Mouse (Mus musculus) common myeloid progenitor, adult 5-6 weeks (primary cell): ENCODE data around the gene Dct. TPM values are rescaled to one million over a fixed set of nuclear protein-coding genes. Genes with fewer than 3 reads are reported as not detected.

Source experiments
- ATAC-seq: replicated peaks from 2 replicates; pipeline ENCODE4 v1.8.0; 2016; ENCODE audit warnings: low read depth, mild to moderate bottlenecking, moderate TSS enrichment, inconsistent platforms; ENCODE audit not compliant: poor library complexity, severe bottlenecking
- total RNA-seq: library from RNA; stranded (forward); fragments of 200-1000, 187-1606 nt; gene quantifications from 2 replicates; pipeline ENCODE4 v1.2.3, GENCODE M21; 2017

Dct gene
- total RNA-seq, result 0.27 TPM in 1 of 2 replicates, not detected in the other

GRCm38 (mm10) chr14:118051975-118052630 lies at the start of gene Dct:
Dct (minus strand) TSS chr14:118052244.
- ATAC-seq, result no peak

- no peak; the same call in 1 of the 2 replicates for ATAC-seq
These were observed 49.4 kb upstream of the Dct start for GRCm38 (mm10) chr14:118101227-118101990.

DNA sequence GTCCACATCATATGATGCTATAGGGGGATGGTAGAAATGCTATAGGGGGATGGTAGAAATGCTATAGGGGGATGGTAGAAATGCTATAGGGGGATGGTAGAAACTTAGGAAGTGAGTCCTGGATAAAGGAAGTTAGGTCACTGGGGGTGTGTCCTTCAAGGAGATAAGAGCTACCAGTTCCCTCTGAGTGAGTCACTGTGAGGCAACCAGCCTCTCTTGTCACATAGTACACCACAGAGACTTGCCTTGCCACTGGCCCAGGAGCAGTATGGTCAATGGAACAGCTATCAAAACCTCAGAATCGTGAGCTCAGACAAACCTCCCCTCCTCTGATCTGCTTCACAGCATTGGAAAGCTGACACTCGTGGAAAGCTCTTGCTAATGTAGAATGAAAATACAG lies 46.2 kb upstream of the Dct start:
- ATAC-seq, result peak; percentile 87

- ATAC-seq, result peak; percentile 39
These were observed 37.9 kb upstream of the Dct start for GRCm38 (mm10) chr14:118089806-118090392.

DNA sequence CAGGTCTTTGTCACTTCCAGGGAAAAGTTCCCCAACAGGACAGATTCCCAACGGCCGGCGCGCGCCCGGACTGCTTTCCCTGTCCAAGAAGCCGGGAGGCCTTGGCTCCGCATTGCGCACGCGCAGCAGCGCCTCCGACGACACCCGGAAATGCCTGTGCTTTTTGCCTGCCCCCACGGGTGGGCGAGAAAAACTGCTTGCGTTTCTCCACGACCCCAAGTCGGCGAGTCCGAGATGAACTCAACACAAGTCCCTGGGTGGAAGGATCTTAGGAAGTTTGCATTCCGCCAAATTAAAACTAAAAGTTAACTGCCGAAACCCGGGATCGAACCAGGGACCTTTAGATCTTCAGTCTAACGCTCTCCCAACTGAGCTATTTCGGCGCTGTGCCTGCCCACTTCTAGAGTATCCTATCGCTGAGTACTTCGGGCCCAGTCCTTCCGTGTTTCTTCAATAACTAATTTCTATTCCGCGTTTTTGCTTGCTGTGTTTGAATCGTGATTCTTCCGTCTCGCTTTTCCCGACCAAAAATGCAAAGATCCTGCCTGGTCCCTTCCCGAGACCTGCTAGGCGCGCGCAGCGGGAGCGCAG lies 37.3 kb upstream of the Dct start:
- peak; percentile 72 for ATAC-seq

GRCm38 (mm10) chr14:118088437-118089207 lies 36.6 kb upstream of the Dct start:
- ATAC-seq, result peak; percentile 72

DNA sequence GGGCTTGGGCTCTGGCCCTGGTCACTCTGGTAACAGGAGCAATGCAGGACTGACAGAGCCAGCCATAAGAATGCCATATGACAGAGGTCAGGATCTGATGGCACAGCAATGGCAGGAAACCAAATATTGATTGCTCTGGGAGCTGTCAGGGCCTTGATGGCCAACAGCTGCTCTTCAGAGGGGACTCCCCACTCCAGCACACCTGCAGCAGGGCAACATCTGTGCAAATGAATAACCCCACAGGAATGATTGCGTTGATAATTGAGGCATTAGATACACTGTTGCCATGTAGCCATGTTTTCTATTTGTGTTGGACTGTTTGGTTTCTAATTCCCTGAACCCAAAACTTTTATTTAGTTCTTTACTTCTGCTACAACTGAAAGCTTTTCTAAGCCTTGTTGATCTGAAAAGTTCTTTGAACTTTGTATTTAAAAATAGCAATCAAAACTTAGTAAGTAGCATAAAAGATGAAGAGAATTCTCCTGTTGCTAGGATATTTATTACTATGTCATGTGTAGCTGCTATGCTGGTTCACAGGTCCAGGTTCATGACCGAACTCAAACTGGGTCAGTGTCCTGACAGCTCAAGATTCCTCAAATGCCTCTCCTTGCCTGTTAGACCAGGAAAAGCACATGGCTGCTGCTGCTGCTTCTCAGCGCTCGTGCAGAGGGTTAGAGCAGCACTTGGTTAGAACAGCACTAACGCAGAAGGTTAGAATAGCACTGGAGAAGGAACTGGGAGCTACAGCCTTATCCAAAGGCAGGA lies 34.4 kb upstream of the Dct start:
- ATAC-seq, result no peak

DNA sequence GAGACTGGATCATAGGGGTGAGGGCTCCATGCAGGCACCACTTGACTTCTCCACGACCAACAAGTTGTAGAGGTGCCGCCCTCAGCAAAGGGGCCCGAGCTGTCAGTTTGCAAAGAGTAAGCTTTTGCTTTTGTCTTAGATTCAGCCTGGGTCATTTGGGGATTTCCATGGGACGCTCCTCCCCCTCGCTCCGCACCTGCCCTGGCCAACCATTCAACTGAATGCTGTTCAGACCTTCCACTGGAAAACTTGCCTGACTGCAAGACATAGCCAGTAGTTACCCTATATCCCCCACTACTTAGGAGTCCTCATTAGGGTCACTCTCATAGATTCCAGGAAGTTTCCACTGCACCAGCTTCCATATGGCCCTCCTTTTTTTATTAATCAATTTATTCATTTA lies 31.8 kb upstream of the Dct start:
- ATAC-seq, result no peak

DNA sequence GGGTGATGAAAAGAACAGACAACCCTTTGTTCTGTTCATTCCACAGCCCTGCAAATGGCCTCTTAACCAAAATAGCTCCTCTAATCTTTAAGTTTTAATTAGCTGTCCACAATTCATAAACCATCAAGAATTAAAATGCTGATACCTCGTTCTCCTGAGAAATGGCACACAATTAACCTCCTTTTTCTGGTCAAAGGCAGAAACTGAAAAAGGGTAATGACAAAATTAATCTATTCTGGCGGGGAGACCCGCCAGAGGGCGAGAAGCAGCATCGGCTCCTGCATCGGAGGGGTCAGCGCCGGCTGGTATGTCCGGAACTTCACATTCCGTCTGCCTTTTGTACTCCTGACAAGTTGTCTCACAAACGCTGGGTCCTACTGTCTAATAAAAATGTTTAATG lies 28.6 kb upstream of the Dct start:
- ATAC-seq, result no peak

DNA sequence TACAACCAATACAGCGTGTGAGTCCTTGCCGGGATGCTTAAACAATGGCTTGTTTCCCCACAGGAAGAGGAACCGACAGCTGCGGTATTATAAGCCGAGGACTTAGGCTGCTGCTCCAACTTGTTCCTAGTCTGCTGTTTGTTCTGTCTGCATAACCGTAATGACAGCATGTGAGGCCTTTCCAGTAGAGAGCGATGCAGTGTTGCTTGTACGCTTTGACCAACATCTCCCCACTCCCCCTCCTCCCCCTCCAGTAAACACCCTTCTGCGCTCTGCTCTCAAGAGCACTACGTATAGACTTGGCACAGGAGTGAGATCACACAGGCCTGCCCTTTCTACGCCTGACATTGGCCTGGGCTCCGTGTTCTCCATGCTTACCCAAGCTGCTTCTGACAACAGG lies 18.1 kb upstream of the Dct start:
- ATAC-seq, result peak; percentile 82

DNA sequence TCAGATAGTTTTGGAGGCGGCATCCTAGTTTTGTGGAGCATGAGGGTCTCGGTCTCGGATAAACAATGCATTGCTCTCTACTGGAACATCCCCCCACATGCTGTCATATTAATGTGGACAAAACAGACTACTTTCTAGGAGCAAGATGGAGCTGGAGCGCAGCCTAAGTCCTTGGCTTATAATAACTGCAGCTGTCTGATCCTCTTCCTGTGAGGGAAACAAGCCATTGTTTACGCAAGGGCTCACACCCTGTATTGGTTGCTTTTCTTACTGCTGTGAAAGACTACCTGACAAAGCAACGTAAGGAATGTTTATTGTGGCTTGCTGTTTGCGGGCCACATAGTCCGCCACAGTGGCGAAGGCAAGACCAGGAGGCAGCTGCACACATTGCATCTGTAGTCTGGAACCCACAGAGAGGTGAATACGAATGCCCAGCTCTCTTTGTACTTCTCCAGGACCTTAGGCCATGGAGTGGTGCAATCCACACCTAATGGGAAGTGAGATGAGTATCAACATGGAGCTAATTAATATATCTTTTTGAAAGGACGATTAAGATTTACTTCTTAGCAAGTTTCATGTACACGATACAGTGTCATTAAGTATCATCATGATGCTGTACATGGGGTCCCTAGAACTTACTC lies 17.5 kb upstream of the Dct start:
- peak; percentile 39; the same call in 1 of the 2 replicates for ATAC-seq

DNA sequence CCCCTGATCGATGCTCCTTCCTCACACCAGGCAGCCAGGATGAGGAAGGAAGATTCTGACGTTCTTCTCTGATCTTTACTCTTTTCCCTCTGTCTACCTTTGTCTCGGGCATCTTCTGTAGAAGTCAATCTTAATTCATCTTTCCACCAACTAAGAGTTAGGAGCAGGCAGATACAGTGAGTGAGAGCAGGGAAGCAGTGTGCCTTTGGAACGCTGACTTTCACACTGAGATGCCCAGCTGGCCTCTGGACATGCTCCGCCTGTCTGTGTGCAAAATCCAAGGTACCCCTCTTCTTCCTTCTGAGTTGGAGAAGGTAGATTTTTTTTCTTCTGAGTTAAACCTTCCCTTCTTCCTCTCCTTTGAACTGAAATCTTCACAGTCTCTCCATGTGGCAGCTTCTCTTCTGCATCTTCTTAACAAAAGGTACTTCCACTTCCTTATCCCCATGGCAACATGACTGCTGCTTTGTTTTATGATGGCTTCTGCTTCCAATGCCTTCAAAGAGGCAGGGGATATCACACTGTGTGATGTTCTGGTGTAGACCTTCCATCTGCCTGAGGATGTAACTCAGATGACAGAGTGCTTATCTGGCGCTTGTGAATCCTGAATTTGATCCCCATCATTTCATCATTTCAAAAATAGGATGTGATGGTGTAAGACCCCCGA lies 9.9 kb upstream of the Dct start:
- no peak for ATAC-seq

GRCm38 (mm10) chr14:118058581-118058886 lies 6.5 kb upstream of the Dct start:
- no peak for ATAC-seq

- ATAC-seq, result no peak
These were observed 5.9 kb upstream of the Dct start for GRCm38 (mm10) chr14:118057696-118058580.

- ATAC-seq, result no peak
These were observed 726 bp upstream of the Dct start for GRCm38 (mm10) chr14:118052770-118053169.

DNA sequence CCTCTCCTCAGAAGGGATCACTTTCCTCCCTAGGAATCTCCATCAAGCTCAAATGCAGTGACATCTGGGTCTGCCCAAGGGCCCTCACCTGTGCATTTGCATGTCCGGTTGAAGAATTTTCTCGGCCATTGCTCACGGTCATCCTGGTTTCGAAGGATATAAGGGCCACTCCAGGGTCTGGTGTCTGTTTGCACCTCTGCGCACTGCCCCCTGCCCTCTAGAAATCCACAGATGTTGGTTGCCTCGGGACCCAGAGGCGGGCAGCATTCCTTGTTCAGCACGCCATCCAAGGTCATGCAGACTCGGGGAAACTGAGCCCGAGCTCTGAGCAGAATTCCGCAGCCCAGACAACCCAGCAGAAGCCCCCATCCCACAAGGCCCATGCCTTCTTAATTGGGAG lies 648 bp downstream of the Dct start:
- no peak for ATAC-seq

GRCm38 (mm10) chr14:118050990-118051389 lies 1.1 kb downstream of the Dct start:
- ATAC-seq, result no peak

- no peak for ATAC-seq
These were observed 1.6 kb downstream of the Dct start for GRCm38 (mm10) chr14:118050431-118050830.
